Mouse (Mus musculus) midbrain, embryonic 13.5 days (tissue): ENCODE measurements at regions not wholly inside any gene's neighbourhood (a gene's known extent, or its start where the extent isn't known, plus 50 kb on each side); places are given as distances from the start of the nearest gene placed in this dataset.

Experiments
- ATAC-seq: fragments of 200-750 bp; cut with Nextera tagmentation; 2 replicates; pipeline ENCODE4 v1.8.0; 2017; ENCODE audit warnings: mild to moderate bottlenecking, moderate TSS enrichment, moderate library complexity
- H3K27ac ChIP-seq: fragments of 300-500 bp; sonication (generic); 2 replicates; pipeline ENCODE4 v1.5.1; 2015; ENCODE audit warnings: inconsistent platforms, mild to moderate bottlenecking, moderate library complexity
- H3K27me3 ChIP-seq: fragments of 300-500 bp; sonication (generic); 2 replicates; pipeline ENCODE4 v1.6.1; 2015; ENCODE audit warnings: mild to moderate bottlenecking, inconsistent platforms
- H3K36me3 ChIP-seq: fragments of 300-500 bp; sonication (generic); 2 replicates; pipeline ENCODE4 v1.6.1; 2015; ENCODE audit warnings: mild to moderate bottlenecking, inconsistent platforms
- H3K4me1 ChIP-seq: fragments of 300-500 bp; sonication (generic); replicated peaks from 2 replicates; pipeline ENCODE4 v1.6.1; 2015; ENCODE audit warnings: inconsistent platforms
- H3K4me2 ChIP-seq: fragments of 300-500 bp; sonication (generic); replicated peaks from 2 replicates; pipeline ENCODE4 v1.6.1; 2015; ENCODE audit warnings: moderate library complexity, mild to moderate bottlenecking, inconsistent platforms
- H3K4me3 ChIP-seq: fragments of 300-500 bp; sonication (generic); replicated peaks from 2 replicates; pipeline ENCODE4 v1.5.1; 2015; ENCODE audit warnings: mild to moderate bottlenecking, inconsistent platforms
- H3K9ac ChIP-seq: fragments of 300-500 bp; sonication (generic); replicated peaks from 2 replicates; pipeline ENCODE4 v1.6.1; 2015; ENCODE audit warnings: mild to moderate bottlenecking, inconsistent platforms
- H3K9me3 ChIP-seq: fragments of 300-500 bp; sonication (generic); 2 replicates; pipeline ENCODE4 v1.6.1; 2016; ENCODE audit warnings: mild to moderate bottlenecking, inconsistent platforms
- WGBS: fragments of 180-500 bp; shearing (Covaris S2); methylation state at CpG from one replicate; pipeline ENCODE4 v1.1.7; 2015; 5-methylcytosine and 5-hydroxymethylcytosine counted together

DNA sequence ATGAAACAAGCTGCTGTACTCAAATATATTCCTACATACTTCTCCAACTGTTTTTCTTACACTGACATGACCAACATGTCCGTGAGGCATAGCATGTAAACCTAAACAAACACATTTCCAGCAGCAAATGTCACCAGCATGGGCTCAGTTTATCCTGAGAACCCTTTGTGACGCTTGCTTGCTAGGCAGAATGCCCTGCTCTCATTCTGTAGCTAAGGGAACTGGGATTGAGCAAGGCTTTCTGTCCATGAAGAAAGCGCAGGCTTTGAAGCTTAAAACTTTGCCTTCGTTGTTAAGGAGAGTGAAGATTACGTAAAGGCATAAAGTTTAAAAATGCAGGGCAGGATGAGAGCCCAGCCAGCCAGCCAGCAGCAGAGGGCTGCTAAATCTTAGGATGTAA lies 85.6 kb upstream of the Epha4 start:
- peaks cover 17% of the 10 kb centered on the region; the same call in 1 of the 2 replicates for H3K4me1 ChIP-seq

DNA sequence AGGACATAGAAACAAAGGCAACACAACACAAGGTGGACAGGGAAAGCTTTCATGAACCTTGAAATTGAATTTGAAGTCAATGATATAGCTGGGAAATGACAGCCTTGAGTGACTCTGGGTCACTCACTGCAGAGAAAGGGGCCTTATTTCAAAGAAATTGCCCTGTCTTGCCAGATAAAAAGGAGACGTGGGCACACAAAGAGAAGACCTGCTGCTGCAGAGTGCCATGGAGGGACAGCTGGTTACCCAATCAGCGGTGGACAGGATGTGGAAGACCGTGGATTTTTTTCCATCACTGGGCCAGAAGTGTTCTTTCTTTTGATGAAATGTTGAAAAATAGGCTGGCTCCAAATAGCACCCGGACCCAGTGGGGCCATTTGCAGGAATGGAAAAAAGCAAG lies 77.8 kb upstream of the Epha4 start:
- Histone ChIP-seq H3K36me3 (no peaks in the 10 kb centered on the region), H3K27me3 (no peaks in the 10 kb centered on the region), H3K4me3 (no peak overlapping the region), H3K4me2 (no peak overlapping the region), H3K9ac (no peak overlapping the region), H3K27ac (no peak overlapping the region), H3K4me1 (peaks cover 7% of the 10 kb centered on the region), H3K9me3 (no peaks in the 10 kb centered on the region)
- no peak for ATAC-seq
- 71% methylated on average over 4 of the region's 4 CpGs for WGBS

More for the DNA sequence above, 85.6 kb upstream of the Epha4 start:
- no peak for ATAC-seq
- no peaks in the 10 kb centered on the region for H3K27me3 ChIP-seq
- no peaks in the 10 kb centered on the region for H3K9me3 ChIP-seq
- no peak overlapping the region for H3K4me2 ChIP-seq
- no peak overlapping the region for H3K9ac ChIP-seq
- no peaks in the 10 kb centered on the region for H3K36me3 ChIP-seq
- no peak overlapping the region for H3K27ac ChIP-seq
- WGBS, result 50% methylated on average over 5 of the region's 5 CpGs
- H3K4me3 ChIP-seq, result no peak overlapping the region

DNA sequence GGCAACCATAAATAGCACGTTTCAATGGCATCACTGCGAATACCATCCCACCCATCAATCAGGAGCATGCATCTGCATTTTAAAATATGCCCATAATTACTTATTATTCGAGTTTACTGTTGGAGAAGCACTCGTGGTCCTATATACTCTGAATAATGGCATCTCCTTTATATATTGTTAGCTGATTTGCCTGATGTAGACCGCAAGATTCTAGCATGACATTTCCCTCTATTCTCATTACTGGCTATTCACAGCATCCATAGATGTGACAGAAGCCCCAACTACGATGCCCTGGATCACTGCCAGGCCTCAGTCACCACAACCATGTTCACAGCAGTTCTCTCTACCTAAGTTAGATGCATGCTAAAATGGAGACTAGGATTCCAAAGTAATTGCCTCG lies 77.4 kb upstream of the Epha4 start:
- H3K36me3 ChIP-seq, result no peaks in the 10 kb centered on the region
- peaks cover 7% of the 10 kb centered on the region for H3K4me1 ChIP-seq
- no peak overlapping the region for H3K4me3 ChIP-seq
- 49% methylated on average over 7 of the region's 7 CpGs for WGBS
- no peak for ATAC-seq
- H3K27ac ChIP-seq, result no peak overlapping the region
- H3K4me2 ChIP-seq, result no peak overlapping the region
- no peak overlapping the region for H3K9ac ChIP-seq
- H3K27me3 ChIP-seq, result no peaks in the 10 kb centered on the region
- H3K9me3 ChIP-seq, result no peaks in the 10 kb centered on the region

DNA sequence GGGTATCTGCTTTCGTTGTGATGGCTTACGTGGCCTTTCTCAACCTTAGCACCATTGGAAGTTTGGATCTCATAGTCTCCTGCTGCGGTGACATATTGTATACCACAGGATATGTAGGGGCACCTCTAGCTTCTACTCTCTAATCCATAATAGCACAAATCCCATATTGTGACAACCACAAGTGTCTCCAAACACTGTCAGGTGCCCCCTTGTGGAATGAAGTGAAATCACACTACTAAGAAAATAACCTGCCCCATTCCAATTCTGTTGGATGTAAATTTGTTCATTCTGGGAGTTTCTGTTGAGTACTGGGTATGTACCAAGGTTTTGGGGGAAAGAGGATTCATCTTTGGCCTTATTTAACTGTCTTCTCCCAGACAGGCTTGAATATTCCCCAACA lies 74.5 kb upstream of the Epha4 start:
- H3K9me3 ChIP-seq, result no peaks in the 10 kb centered on the region
- no peak overlapping the region for H3K9ac ChIP-seq
- H3K27ac ChIP-seq, result no peak overlapping the region
- ATAC-seq, result no peak
- no peaks in the 10 kb centered on the region for H3K36me3 ChIP-seq
- H3K27me3 ChIP-seq, result no peaks in the 10 kb centered on the region
- WGBS, result 81% methylated on average over 3 of the region's 3 CpGs
- no peak overlapping the region for H3K4me3 ChIP-seq
- H3K4me2 ChIP-seq, result no peak overlapping the region
- peaks cover 7% of the 10 kb centered on the region for H3K4me1 ChIP-seq

DNA sequence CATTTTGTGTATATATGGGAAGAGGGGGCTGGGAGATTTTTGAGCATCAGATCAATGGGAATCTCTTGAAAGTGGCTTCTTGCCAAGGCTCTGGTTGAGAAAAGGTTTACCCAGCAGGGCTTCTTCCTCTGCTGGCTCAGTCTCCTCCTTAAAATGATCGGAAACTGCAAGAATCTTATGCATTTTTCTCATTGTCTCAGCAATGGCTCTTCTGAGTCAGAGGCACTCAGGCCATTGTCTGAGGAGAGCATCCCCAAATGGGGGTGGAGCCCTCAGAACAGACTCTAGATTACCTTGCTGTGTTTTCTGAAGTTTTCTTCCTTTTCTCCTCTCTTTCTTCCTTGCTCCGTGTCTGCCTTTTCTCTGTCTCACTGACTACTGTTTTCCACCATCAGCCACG lies 70.6 kb upstream of the Epha4 start:
- H3K9ac ChIP-seq, result no peak overlapping the region
- H3K4me1 ChIP-seq, result no peaks in the 10 kb centered on the region
- no peak overlapping the region for H3K4me2 ChIP-seq
- no peaks in the 10 kb centered on the region for H3K9me3 ChIP-seq
- no peak overlapping the region for H3K4me3 ChIP-seq
- H3K27ac ChIP-seq, result no peak overlapping the region
- H3K27me3 ChIP-seq, result no peaks in the 10 kb centered on the region
- no peaks in the 10 kb centered on the region for H3K36me3 ChIP-seq
- WGBS, result 63% methylated on average over 3 of the region's 3 CpGs
- ATAC-seq, result no peak

DNA sequence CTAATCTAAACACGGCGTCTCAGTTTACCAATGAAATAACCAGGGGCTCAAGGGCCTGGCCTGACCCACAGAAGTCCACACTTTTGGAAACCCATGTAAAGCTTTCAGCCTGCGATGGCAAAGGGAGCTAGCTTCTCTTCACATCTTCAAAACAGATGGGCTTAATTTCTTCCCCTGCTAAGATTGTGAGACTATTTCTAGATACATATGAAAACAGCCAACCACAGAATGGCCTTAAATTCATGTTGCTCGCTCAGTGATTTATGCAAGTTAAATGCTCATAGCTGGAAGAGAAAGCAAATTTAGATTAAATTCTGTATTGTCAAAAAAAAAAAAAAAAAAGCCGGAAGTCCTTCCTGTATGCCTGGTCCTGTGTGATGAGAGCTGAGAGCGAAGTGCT lies 53.2 kb upstream of the Epha4 start:
- no peak overlapping the region for H3K27ac ChIP-seq
- WGBS, result 90% methylated on average over 6 of the region's 6 CpGs
- no peak overlapping the region for H3K9ac ChIP-seq

DNA sequence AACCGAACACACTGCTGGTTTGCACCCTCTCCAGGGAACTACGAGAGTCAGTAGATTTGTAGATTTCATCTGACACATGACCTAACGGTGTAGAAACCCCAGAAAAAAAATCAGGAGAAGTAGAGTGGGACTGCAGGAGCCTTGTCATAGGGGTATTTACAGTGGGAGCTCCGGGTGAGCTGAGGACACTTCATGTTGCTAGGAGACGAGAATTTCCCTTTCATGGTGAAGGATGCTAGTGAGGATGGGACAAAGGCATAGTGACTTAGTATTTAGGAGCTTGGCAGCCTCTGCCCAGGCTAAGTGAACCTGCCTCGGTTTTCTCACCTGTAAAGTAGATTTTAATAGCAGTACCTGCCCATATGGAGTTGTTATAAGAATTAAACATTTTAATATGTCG lies 52.8 kb upstream of the Epha4 start:
- 0 out of 2 replicates have a peak, but pooled peaks have one; percentile 60 for ATAC-seq
- Histone ChIP-seq H3K4me1 (peaks cover 4% of the 10 kb centered on the region), H3K9ac (no peak overlapping the region), H3K9me3 (no peaks in the 10 kb centered on the region; the same call in 1 of the 2 replicates), H3K4me2 (no peak overlapping the region), H3K27me3 (no peaks in the 10 kb centered on the region), H3K27ac (no peak overlapping the region), H3K36me3 (no peaks in the 10 kb centered on the region), H3K4me3 (no peak overlapping the region)
- WGBS, result 61% methylated on average over 7 of the region's 7 CpGs

More for the DNA sequence above, 53.2 kb upstream of the Epha4 start:
- Histone ChIP-seq H3K4me3 (no peak overlapping the region), H3K4me1 (peaks cover 4% of the 10 kb centered on the region), H3K27me3 (no peaks in the 10 kb centered on the region), H3K9me3 (no peaks in the 10 kb centered on the region; the same call in 1 of the 2 replicates), H3K4me2 (no peak overlapping the region), H3K36me3 (no peaks in the 10 kb centered on the region)
- ATAC-seq, result no peak
